Mouse (Mus musculus): ENCODE measurements around the gene Nhej1.

GRCm38 (mm10) chr1:74924464-74924863 is 200.5 kb downstream of the Nhej1 start:
- no peak for TF ChIP-seq CTCF (IDR thresholded peaks at IDR 0.05; ENCODE audit: low read depth, low read length)
- no peak for TF ChIP-seq TAL1 (conservative IDR thresholded peaks at IDR 0.05; ENCODE audit: low read depth, low read length)
- TF ChIP-seq POLR2AphosphoS5 (IDR thresholded peaks at IDR 0.05; ENCODE audit: insufficient replicate concordance, low read depth, low read length) = no peak
- TF ChIP-seq GATA1 (IDR thresholded peaks at IDR 0.05; ENCODE audit: borderline replicate concordance, low read length) = no peak

All from G1E (cell line).